Mouse (Mus musculus) liver, embryonic 18 days (tissue): ENCODE results near the gene Scrn3. TPM values are rescaled to one million over a fixed set of nuclear protein-coding genes. Genes with fewer than 3 reads are reported as not detected.

Experiments used
- polyA plus RNA-seq: library from polyadenylated mRNA; depleted of rRNA; stranded (reverse); fragments of >200 nt; gene quantifications from 2 replicates; pipeline ENCODE4 v1.2.3, GENCODE M21; 2012; rRNA removed

The Scrn3 gene
- polyA plus RNA-seq: 16.6 and 17.3 TPM in 2 replicates

DNA sequence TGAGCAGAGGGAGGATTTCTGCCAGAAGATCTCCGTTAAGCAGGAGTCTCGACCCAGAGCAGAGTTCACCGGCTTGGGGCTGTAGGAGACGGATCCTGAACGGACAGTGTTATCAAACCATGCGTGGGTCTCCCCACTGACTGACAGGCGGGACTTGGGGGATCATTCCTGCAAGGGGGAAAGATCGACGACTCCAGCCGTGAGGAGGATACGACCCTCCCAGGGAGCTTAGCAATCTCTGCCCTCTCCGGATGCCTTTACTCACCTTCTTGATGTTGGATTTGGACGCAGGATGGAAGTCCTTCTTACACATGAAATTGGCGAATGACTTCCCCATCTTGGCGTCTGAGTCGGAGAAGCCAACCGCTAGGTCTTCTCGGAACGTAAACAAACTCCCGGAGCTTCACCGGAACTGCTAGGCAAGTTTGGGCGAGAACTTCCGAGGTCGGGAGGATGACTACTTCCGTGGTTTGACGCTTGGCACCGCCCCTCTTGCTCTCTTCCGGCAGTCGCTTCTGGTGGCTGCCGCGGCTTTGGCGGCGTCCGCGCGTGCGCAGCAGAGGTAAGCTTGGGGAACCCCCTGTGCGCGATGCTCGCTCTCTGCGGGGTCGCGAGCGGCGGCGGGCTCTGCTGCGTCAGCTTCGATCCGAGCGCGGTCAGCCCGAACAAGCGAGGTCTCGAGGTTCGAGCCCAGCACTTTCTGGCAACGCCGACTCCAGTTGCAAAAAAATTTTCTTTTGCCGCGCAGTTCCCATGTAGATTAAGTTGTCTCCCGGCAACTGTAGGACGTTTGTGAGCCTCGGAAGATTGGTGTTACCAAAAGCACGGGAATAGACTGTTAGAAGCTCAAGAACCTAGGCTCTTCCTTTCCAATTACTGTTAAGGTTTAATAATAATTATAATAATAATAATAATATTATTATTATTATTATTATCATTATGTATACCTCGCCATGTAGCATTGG is at the start of gene Scrn3, which contains the start of gene Cir1:
Gene Scrn3 (plus strand): TSS at position 450 of the 965 bp plus-strand sequence.
Gene Cir1 (minus strand): TSS at position 550 of the 965 bp plus-strand sequence.

DNA sequence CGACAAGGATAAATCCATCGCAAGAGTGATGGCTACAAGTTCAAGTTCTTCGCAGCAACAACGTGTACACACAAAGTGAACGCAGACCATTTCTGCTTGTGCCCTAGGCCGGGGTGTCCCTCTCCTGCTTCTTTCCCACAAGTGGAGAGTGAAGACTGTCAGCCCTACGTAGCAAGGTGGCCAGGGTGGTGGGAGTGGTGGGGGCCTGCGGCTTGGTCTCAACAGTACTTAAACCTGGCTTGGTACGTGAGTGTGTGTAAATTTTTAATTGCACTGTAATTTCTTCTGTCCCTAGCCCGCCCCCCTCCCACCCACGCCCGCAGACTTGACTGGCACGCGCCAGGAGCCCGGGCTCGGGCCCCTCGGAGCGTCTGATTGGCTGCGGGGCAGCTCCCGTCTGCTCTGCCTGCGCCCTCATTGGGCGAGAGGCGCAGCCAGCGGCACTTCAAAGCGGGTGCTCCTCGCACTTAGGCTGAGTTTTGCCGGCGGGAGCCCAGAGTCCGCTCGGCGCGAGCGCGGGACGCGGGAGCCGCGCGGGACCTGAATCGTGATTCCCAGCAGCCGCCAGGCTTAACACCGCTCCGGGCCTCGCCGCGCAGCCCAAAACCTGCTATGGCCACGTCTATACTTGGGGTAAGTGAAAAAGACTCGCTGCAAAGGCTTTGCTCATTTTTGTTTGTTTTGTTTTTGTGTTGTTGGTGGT is 40.8 kb upstream of the Scrn3 start, which contains the start of gene Sp9:
Gene Sp9 (plus strand): TSS at position 467 of the 703 bp plus-strand sequence.

GRCm38 (mm10) chr2:73386356-73387046 is 74.1 kb downstream of the Scrn3 start, which contains the start of gene Gpr155:
Gene Gpr155, minus strand, starts transcription at chr2:73386572.

Other genes starting within 250 kb of the Scrn3 start
- gene Ola1, start 93.7 kb upstream of the Scrn3 start, polyA plus RNA-seq: 18.5 and 19.6 TPM in 2 replicates
- gene Sp9, start 40.7 kb upstream of the Scrn3 start, polyA plus RNA-seq: 0.07 TPM in 1 of 2 replicates, not detected in the other
- 11.4 and 12.6 TPM in 2 replicates for gene Cir1, start 100 bp downstream of the Scrn3 start, polyA plus RNA-seq
- 1.6 and 1.9 TPM in 2 replicates for gene Gpr155, start 74.0 kb downstream of the Scrn3 start, polyA plus RNA-seq
- gene Wipf1, start 217.1 kb downstream of the Scrn3 start, polyA plus RNA-seq: 3.5 and 4.5 TPM in 2 replicates